Mouse (Mus musculus) limb, embryonic 12.5 days (tissue): ENCODE data around the gene Gm21454. TPM values are rescaled to one million over a fixed set of nuclear protein-coding genes. Genes with fewer than 3 reads are reported as not detected.
"Not testable (repeated sequence)": the region's sequence is repeated elsewhere in the genome, so short reads cannot be mapped to it uniquely, and the experiment has no call there.

ENCODE experiments used
- ATAC-seq: fragments of 200-750 bp; cut with Nextera tagmentation; 2 replicates; pipeline ENCODE4 v1.8.0; 2017; ENCODE audit warnings: low read depth, moderate TSS enrichment; ENCODE audit not compliant: insufficient number of reproducible peaks, insufficient read depth, low FRiP score, low TSS enrichment
- H3K27ac ChIP-seq: fragments of 300-500 bp; sonication (generic); 2 replicates; pipeline ENCODE4 v1.5.1; 2016; ENCODE audit warnings: mild to moderate bottlenecking, moderate library complexity
- H3K27me3 ChIP-seq: fragments of 300-500 bp; sonication (generic); 2 replicates; pipeline ENCODE4 v1.6.1; 2016; ENCODE audit warnings: mild to moderate bottlenecking, moderate library complexity
- H3K36me3 ChIP-seq: fragments of 300-500 bp; sonication (generic); 2 replicates; pipeline ENCODE4 v1.6.1; 2016; ENCODE audit warnings: mild to moderate bottlenecking, moderate library complexity
- H3K4me1 ChIP-seq: fragments of 300-500 bp; sonication (generic); replicated peaks from 2 replicates; pipeline ENCODE4 v1.6.1; 2016
- H3K4me2 ChIP-seq: fragments of 300-500 bp; sonication (generic); 2 replicates; pipeline ENCODE4 v1.6.1; 2016; ENCODE audit warnings: mild to moderate bottlenecking, moderate library complexity
- H3K4me3 ChIP-seq: fragments of 300-500 bp; sonication (generic); replicated peaks from 2 replicates; pipeline ENCODE4 v1.5.1; 2016; ENCODE audit warnings: mild to moderate bottlenecking
- H3K9ac ChIP-seq: fragments of 300-500 bp; sonication (generic); replicated peaks from 2 replicates; pipeline ENCODE4 v1.6.1; 2016; ENCODE audit warnings: mild to moderate bottlenecking, moderate library complexity
- H3K9me3 ChIP-seq: fragments of 300-500 bp; sonication (generic); 2 replicates; pipeline ENCODE4 v1.6.1; 2016; ENCODE audit warnings: mild to moderate bottlenecking, moderate library complexity
- WGBS: fragments of 180-500 bp; shearing (Covaris S2); methylation state at CpG from one replicate; pipeline ENCODE4 v1.1.7; 2016; 5-methylcytosine and 5-hydroxymethylcytosine counted together
- polyA plus RNA-seq: library from polyadenylated mRNA; unstranded; fragments of >200 nt; fragmentation: Nextera tagmentation; extraction: Ambion mirVana; gene quantifications from 2 replicates; pipeline ENCODE4 v1.2.1, GENCODE M21; 2016

The Gm21454 gene
- not detected in 2 replicates for polyA plus RNA-seq

- H3K9me3 ChIP-seq, H3K27ac ChIP-seq, H3K4me2 ChIP-seq, H3K27me3 ChIP-seq, ATAC-seq, H3K36me3 ChIP-seq, H3K9ac ChIP-seq, H3K4me3 ChIP-seq, H3K4me1 ChIP-seq: not testable (repeated sequence)
Observed at GRCm38 (mm10) chrY:13252091-13252490, at the start of gene Gm21454, which contains the start of gene Gm21440. Gene Gm21454, plus strand, starts transcription at chrY:13252442. Gene Gm21440, plus strand, starts transcription at chrY:13252391.

- not testable (repeated sequence) for H3K27ac ChIP-seq, H3K27me3 ChIP-seq, H3K4me3 ChIP-seq, H3K4me1 ChIP-seq, ATAC-seq, H3K36me3 ChIP-seq, H3K4me2 ChIP-seq, H3K9me3 ChIP-seq, H3K9ac ChIP-seq
- no CpG with 5 or more reads among the region's 3 CpGs for WGBS
Observed at GRCm38 (mm10) chrY:13223828-13224227, 28.4 kb upstream of the Gm21454 start, which contains the start of gene Gm21828. Gene Gm21828, minus strand, starts transcription at chrY:13223928.

- not testable (repeated sequence) for ATAC-seq, H3K27me3 ChIP-seq, H3K36me3 ChIP-seq, H3K4me2 ChIP-seq, H3K9me3 ChIP-seq, H3K27ac ChIP-seq, H3K9ac ChIP-seq, H3K4me1 ChIP-seq, H3K4me3 ChIP-seq
- no CpG with 5 or more reads among the region's 3 CpGs for WGBS
Observed at GRCm38 (mm10) chrY:13348963-13349362, 96.7 kb downstream of the Gm21454 start, which contains the start of gene Gm21725. Gene Gm21725, minus strand, starts transcription at chrY:13349063.

Other genes with a start within 250 kb of the Gm21454 start
- not detected in 2 replicates for gene Gm20807, start 209.6 kb upstream of the Gm21454 start, polyA plus RNA-seq
- not detected in 2 replicates for gene Gm21891, start 119.0 kb upstream of the Gm21454 start, polyA plus RNA-seq
- gene Gm21425, start 90.5 kb upstream of the Gm21454 start, polyA plus RNA-seq, result not detected in 2 replicates
- gene Gm21828, start 28.5 kb upstream of the Gm21454 start, polyA plus RNA-seq, result not detected in 2 replicates
- not detected in 2 replicates for gene Gm21440, start 51 bp upstream of the Gm21454 start, polyA plus RNA-seq
- gene Gm21725, start 96.6 kb downstream of the Gm21454 start, polyA plus RNA-seq, result not detected in 2 replicates
- not detected in 2 replicates for gene Gm21866, start 213.1 kb downstream of the Gm21454 start, polyA plus RNA-seq
- gene Gm20773, start 241.6 kb downstream of the Gm21454 start, polyA plus RNA-seq, result not detected in 2 replicates